Mouse (Mus musculus): ENCODE measurements around the gene Abhd11.
"Not testable (repeated sequence)": the region's sequence is repeated elsewhere in the genome, so short reads cannot be mapped to it uniquely, and the experiment has no call there.

- TF ChIP-seq CTCF (IDR thresholded peaks at IDR 0.05; ENCODE audit: low read depth, low read length); GATA2 (IDR thresholded peaks at IDR 0.05; ENCODE audit: borderline replicate concordance, low read depth, low read length): not testable (repeated sequence)
Measured at GRCm38 (mm10) chr5:135049268-135049667, 40.3 kb downstream of the Abhd11 start.
